Mouse (Mus musculus) G1E (cell line): Measurements from ENCODE around the gene Coa3.

Experiments used
- CTCF ChIP-seq: IDR thresholded peaks from 2 replicates; pipeline ENCODE4 v1.5.1; 2012; ENCODE audit warnings: low read depth, low read length, inconsistent platforms, mixed read lengths
- GATA1 ChIP-seq: IDR thresholded peaks from 2 replicates; pipeline ENCODE4 v1.6.1; 2012; ENCODE audit warnings: borderline replicate concordance, low read length, inconsistent platforms, mixed read lengths
- POLR2AphosphoS5 ChIP-seq: IDR thresholded peaks from 2 replicates; pipeline ENCODE4 v1.6.1; 2012; ENCODE audit warnings: low read depth, low read length, inconsistent platforms; ENCODE audit not compliant: insufficient replicate concordance
- TAL1 ChIP-seq: conservative IDR thresholded peaks from 2 replicates; pipeline ENCODE4 v1.6.1; 2012; ENCODE audit warnings: low read depth, low read length, inconsistent platforms, mixed read lengths

- TF ChIP-seq CTCF (no peak), GATA1 (no peak), TAL1 (no peak), POLR2AphosphoS5 (no peak)
Measured at GRCm38 (mm10) chr11:101300881-101301280, 22.0 kb upstream of the Coa3 start.
